Mouse (Mus musculus): ENCODE measurements around the gene Mlxip.

DNA sequence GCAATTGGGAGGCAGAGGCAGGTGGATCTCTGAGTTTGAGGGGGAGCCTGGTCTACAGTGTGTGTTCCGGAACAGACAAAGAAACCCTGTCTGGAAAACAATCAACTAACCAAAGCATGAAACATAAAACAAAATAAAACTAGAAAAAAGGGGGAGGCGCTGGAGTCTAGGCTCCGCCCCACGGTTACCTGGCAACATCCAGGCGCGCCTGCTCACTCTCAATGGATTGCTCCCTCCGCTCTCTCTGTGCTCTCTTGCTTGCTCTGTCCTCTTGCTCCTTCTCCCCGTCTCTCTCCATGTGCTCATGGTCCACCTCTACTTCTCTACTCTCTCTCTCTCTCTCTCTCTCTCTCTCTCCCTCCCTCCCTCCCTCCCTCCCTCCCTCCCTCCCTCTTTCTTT, 11.9 kb upstream of the Mlxip start:
- TF ChIP-seq CTCF (IDR thresholded peaks at IDR 0.05; ENCODE audit: extremely low read depth, insufficient read depth, insufficient read length, insufficient replicate concordance) (no peak), POLR2A (IDR thresholded peaks at IDR 0.05; ENCODE audit: low read depth, low read length) (no peak)

All from spleen, adult 2 months (tissue).